Mouse (Mus musculus) myocyte (in vitro differentiated cells): ENCODE data around the gene Rpl31. TPM values are rescaled to one million over a fixed set of nuclear protein-coding genes. Genes with fewer than 3 reads are reported as not detected.
A peak's percentile ranks its signal among the peaks of the same experiment; 100 is the strongest.

Experiments used
- H3K27me3 ChIP-seq: one replicate; pipeline ENCODE4 v1.6.1; 2011; ENCODE audit not compliant: control insufficient read depth, insufficient read depth, insufficient read length
- H3K36me3 ChIP-seq: one replicate; pipeline ENCODE4 v1.6.1; 2011; ENCODE audit not compliant: control insufficient read depth, insufficient read depth
- H3K4me2 ChIP-seq: one replicate; pipeline ENCODE4 v1.6.1; 2011; ENCODE audit warnings: low read depth, control low read depth
- H3K4me3 ChIP-seq: one replicate; pipeline ENCODE4 v1.5.1; 2011; ENCODE audit warnings: mild to moderate bottlenecking, control low read depth, moderate library complexity
- H3K79me2 ChIP-seq: one replicate; pipeline ENCODE4 v1.6.1; 2011; ENCODE audit not compliant: control insufficient read depth, insufficient read depth
- H3ac ChIP-seq: one replicate; pipeline ENCODE4 v1.6.1; 2011; ENCODE audit not compliant: control insufficient read depth, insufficient read length
- CEBPB ChIP-seq: IDR thresholded peaks from 2 replicates; pipeline ENCODE4 v1.6.1; 2011; ENCODE audit warnings: mild to moderate bottlenecking, moderate library complexity; ENCODE audit not compliant: poor library complexity, insufficient read depth, severe bottlenecking
- E2F4 ChIP-seq: IDR thresholded peaks from one replicate; pipeline ENCODE4 v1.6.1; 2011; ENCODE audit warnings: mild to moderate bottlenecking, control low read depth, moderate library complexity; ENCODE audit not compliant: insufficient read depth
- MAX ChIP-seq: IDR thresholded peaks from one replicate; pipeline ENCODE4 v1.6.1; 2011; ENCODE audit warnings: low read depth, mild to moderate bottlenecking, control low read depth
- MYOD1 ChIP-seq, 3 experiments: IDR thresholded peaks; one replicate each; pipeline ENCODE4 v1.6.1; 2011; ENCODE audit warnings: control low read depth in 2 of 3, low read depth in 2 of 3, mild to moderate bottlenecking in 2 of 3, moderate library complexity in 1 of 3; ENCODE audit not compliant: insufficient read length in 2 of 3, control insufficient read depth in 1 of 3
- MYOG ChIP-seq, 3 experiments: IDR thresholded peaks; one replicate each; pipeline ENCODE4 v1.6.1; 2011; ENCODE audit warnings: control low read depth in 2 of 3, low read depth in 2 of 3, mild to moderate bottlenecking in 2 of 3; ENCODE audit not compliant: insufficient read length in 2 of 3, control insufficient read depth in 1 of 3, insufficient read depth in 1 of 3
- POLR2A ChIP-seq: IDR thresholded peaks from one replicate; pipeline ENCODE4 v1.6.1; 2011; ENCODE audit warnings: low read depth, mild to moderate bottlenecking, control low read depth, moderate library complexity; ENCODE audit not compliant: insufficient read length
- POLR2AphosphoS2 ChIP-seq: IDR thresholded peaks from one replicate; pipeline ENCODE4 v1.6.1; 2011; ENCODE audit warnings: low read depth, control low read depth; ENCODE audit not compliant: insufficient read length
- REST ChIP-seq: IDR thresholded peaks from one replicate; pipeline ENCODE4 v1.6.1; 2011; ENCODE audit warnings: mild to moderate bottlenecking, control low read depth, moderate library complexity; ENCODE audit not compliant: insufficient read depth, insufficient read length
- SRF ChIP-seq: IDR thresholded peaks from one replicate; pipeline ENCODE4 v1.6.1; 2011; ENCODE audit warnings: low read depth; ENCODE audit not compliant: control insufficient read depth, insufficient read length
- TCF12 ChIP-seq: IDR thresholded peaks from one replicate; pipeline ENCODE4 v1.6.1; 2011; ENCODE audit warnings: mild to moderate bottlenecking, control low read depth; ENCODE audit not compliant: poor library complexity, insufficient read depth, severe bottlenecking
- TCF3 ChIP-seq: IDR thresholded peaks from one replicate; pipeline ENCODE4 v1.6.1; 2011; ENCODE audit warnings: low read depth, control low read depth; ENCODE audit not compliant: insufficient read length
- USF1 ChIP-seq: IDR thresholded peaks from one replicate; pipeline ENCODE4 v1.6.1; 2011; ENCODE audit warnings: low read depth, mild to moderate bottlenecking, control low read depth, moderate library complexity
- polyA plus RNA-seq: library from polyadenylated mRNA; unstranded; fragments of >200 nt; fragmentation: generic; extraction: Trizol; gene quantifications from one replicate; pipeline ENCODE4 v1.2.1, GENCODE M21; 2012; ENCODE audit warnings: missing spikeins

The Rpl31 gene
- polyA plus RNA-seq, 1 experiment = 1,627 TPM

DNA sequence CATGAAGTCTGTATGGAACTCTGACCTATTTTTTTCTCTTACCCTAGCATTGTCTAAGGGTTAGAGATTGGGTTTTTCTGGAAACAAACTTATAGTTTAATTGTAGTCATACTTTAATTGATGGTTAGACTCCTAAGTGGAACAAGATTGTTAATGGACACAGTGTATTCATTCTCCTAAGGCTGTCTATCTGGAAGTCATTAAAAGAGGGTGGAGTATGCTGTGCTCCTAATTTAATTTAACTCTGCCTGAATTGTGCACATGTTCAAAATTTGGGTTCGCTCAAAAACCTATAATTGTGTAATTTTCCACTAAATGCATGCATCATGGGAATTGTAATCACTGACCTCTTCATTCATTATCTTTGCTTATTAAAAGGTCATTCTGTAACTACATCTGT, 2.1 kb upstream of the Rpl31 start:
- TF ChIP-seq TCF12 = no peak
- TF ChIP-seq SRF = no peak
- no peak for TF ChIP-seq E2F4
- no peak for TF ChIP-seq CEBPB
- no peak for TF ChIP-seq USF1
- TF ChIP-seq POLR2A = no peak
- TF ChIP-seq POLR2AphosphoS2 = no peak
- no peak for TF ChIP-seq MYOD1 (IDR thresholded peaks at IDR 0.05; ENCODE audit: control insufficient read depth in 1 of 3, insufficient read length in 2 of 3, low read depth in 2 of 3)
- no peak for TF ChIP-seq MYOG (IDR thresholded peaks at IDR 0.05; ENCODE audit: control insufficient read depth in 1 of 3, insufficient read depth in 1 of 3, insufficient read length in 2 of 3, low read depth in 2 of 3)
- TF ChIP-seq MAX = no peak
- TF ChIP-seq REST = no peak
- no peak for TF ChIP-seq TCF3

DNA sequence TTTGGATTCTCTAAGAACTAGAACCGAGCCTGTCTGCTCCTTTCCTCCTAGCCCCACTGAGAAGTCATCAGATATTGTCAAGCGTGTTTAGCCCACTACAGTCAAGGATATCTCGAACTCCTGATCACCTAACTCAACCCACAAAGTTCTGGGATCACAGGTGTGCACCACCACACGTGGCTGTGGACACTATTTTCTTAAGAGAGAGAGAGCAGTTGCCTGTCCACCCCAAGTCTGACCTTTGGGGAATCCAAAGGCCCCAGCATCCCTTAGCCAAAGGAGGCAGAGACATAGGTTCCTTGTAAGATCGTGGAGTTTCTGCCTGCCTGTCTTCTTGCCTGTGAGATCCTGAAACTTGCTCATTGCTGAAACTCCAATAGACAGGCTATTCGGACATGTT, 597 bp upstream of the Rpl31 start:
- Histone ChIP-seq H3K36me3 (peaks cover 22% of the 10 kb centered on the region), H3ac (no peak overlapping the region), H3K4me2 (peak overlapping the region; percentile 77), H3K4me3 (peak overlapping the region; percentile 72), H3K79me2 (peaks cover 28% of the 10 kb centered on the region), H3K27me3 (no peaks in the 10 kb centered on the region)
- TF ChIP-seq USF1 (no peak), MYOG (IDR thresholded peaks at IDR 0.05; ENCODE audit: control insufficient read depth in 1 of 3, insufficient read depth in 1 of 3, insufficient read length in 2 of 3, low read depth in 2 of 3) (no peak), MYOD1 (IDR thresholded peaks at IDR 0.05; ENCODE audit: control insufficient read depth in 1 of 3, insufficient read length in 2 of 3, low read depth in 2 of 3) (no peak), REST (no peak), E2F4 (no peak)

More for the DNA sequence above, 2.1 kb upstream of the Rpl31 start:
- no peak overlapping the region for H3ac ChIP-seq
- no peak overlapping the region for H3K4me2 ChIP-seq
- H3K36me3 ChIP-seq = peaks cover 8% of the 10 kb centered on the region
- peaks cover 28% of the 10 kb centered on the region for H3K79me2 ChIP-seq
- H3K4me3 ChIP-seq = no peak overlapping the region
- peaks cover 5% of the 10 kb centered on the region for H3K27me3 ChIP-seq

DNA sequence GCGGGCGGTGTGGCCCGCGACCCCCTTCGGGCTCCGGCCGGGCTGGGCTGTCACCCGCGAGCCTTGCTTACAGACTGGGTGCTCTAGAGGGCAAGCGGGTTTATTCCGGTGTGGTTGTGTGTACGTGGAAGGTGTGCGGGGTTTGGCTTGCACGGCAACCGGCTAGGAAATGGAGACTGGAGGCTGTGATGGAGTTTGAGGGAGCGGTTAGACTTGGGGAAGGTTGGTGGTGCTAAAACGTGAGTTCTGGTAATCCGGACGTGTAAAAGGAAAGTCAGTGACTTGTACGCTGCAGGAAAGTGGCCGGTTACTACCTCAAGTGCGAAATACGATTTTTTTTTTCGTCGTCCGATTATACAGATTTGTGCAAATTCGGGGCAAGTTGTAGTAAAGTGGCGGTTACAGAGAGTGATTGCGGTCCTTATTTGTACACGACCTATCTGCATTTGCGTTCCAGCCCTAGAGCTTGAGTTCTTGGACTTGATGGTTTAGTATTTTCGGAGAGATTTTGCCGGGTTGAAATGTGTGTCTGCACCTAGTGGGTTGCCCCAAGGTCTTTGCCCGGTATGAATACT, 712 bp downstream of the Rpl31 start:
- Histone ChIP-seq H3K36me3 (peaks cover 27% of the 10 kb centered on the region), H3ac (peak overlapping the region; percentile 19), H3K4me2 (peak overlapping the region; percentile 96)

DNA sequence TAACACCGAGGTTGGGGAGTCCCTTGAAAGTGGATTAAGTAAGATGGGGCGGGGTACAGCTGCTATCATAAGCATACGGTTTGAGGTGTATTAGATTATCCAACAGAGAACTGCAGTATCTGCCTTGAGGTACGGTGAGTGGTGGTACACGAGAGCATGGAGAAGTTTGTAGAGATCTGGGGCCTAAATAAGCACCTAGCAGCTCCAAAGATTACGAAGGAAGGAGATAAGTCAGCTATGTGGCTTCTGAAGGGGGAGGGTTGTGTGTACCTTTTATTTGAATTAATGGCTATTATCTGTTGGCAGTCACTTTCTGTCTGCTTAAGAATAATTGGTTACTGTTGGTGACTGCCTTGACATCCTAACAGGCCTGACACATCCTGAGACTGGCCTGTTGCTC, 2.8 kb downstream of the Rpl31 start:
- TF ChIP-seq MYOG (IDR thresholded peaks at IDR 0.05; ENCODE audit: control insufficient read depth in 1 of 3, insufficient read depth in 1 of 3, insufficient read length in 2 of 3, low read depth in 2 of 3) (no peak), POLR2AphosphoS2 (no peak), CEBPB (no peak), SRF (no peak), E2F4 (no peak), TCF12 (no peak), USF1 (no peak), MYOD1 (IDR thresholded peaks at IDR 0.05; ENCODE audit: control insufficient read depth in 1 of 3, insufficient read length in 2 of 3, low read depth in 2 of 3) (no peak), MAX (no peak), TCF3 (no peak), REST (no peak), POLR2A (no peak)
- no peak overlapping the region for H3K4me2 ChIP-seq
- peaks cover 28% of the 10 kb centered on the region for H3K79me2 ChIP-seq
- H3K36me3 ChIP-seq = peaks cover 27% of the 10 kb centered on the region
- H3K27me3 ChIP-seq = no peaks in the 10 kb centered on the region
- no peak overlapping the region for H3ac ChIP-seq
- no peak overlapping the region for H3K4me3 ChIP-seq

More for the DNA sequence above, 712 bp downstream of the Rpl31 start:
- no peaks in the 10 kb centered on the region for H3K27me3 ChIP-seq
- no peak for TF ChIP-seq POLR2AphosphoS2
- no peak for TF ChIP-seq TCF12
- no peak for TF ChIP-seq MAX
- no peak for TF ChIP-seq SRF
- TF ChIP-seq TCF3 = no peak
- TF ChIP-seq CEBPB = no peak
- H3K79me2 ChIP-seq = peaks cover 28% of the 10 kb centered on the region
- H3K4me3 ChIP-seq = peak overlapping the region; percentile 72

DNA sequence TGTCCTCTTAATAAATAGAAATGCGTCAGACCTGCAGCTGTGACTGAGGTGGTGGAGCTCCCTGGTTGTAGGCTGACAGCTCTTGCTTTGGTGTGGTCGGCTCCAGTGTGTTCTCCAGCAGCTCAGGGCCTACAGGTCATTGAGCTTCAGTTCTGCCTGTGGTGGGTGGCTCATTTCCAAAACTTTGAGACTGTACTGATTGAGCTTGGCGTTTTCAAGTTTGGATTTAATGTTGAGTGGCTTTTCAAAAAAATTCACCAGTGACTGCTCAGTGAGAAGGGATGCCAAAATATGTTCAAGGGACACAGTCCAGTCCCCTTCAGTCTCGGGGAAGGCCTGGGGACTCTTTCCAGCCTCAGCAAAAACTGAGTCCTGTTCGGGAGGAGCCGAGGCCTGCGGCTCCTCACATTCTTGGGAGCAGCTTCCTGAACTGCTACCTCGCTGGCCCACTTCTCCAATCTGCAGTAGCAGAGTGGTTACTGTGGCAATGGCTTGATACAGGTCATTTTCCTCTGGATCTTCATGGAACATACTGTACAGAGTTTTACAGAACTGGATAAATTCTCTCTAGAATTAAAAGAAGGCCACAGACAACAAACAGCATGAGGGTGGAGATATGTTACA, 4.7 kb downstream of the Rpl31 start:
- Histone ChIP-seq H3K27me3 (no peaks in the 10 kb centered on the region), H3K4me2 (no peak overlapping the region), H3K36me3 (peaks cover 27% of the 10 kb centered on the region), H3K79me2 (peaks cover 28% of the 10 kb centered on the region), H3ac (no peak overlapping the region), H3K4me3 (no peak overlapping the region)
- TF ChIP-seq TCF3 = no peak
- TF ChIP-seq CEBPB = no peak
- no peak for TF ChIP-seq SRF
- no peak for TF ChIP-seq MAX
- TF ChIP-seq REST = no peak
- TF ChIP-seq E2F4 = no peak
- no peak for TF ChIP-seq POLR2AphosphoS2
- no peak for TF ChIP-seq USF1
- TF ChIP-seq MYOG (IDR thresholded peaks at IDR 0.05; ENCODE audit: control insufficient read depth in 1 of 3, insufficient read depth in 1 of 3, insufficient read length in 2 of 3, low read depth in 2 of 3) = no peak
- TF ChIP-seq POLR2A = no peak
- TF ChIP-seq MYOD1 (IDR thresholded peaks at IDR 0.05; ENCODE audit: control insufficient read depth in 1 of 3, insufficient read length in 2 of 3, low read depth in 2 of 3) = no peak
- TF ChIP-seq TCF12 = no peak
